Mouse (Mus musculus): ENCODE data around the gene 1700037H04Rik.

1700037H04Rik gene

GRCm38 (mm10) chr2:131178828-131179245 lies 19.0 kb upstream of the 1700037H04Rik start:
- peak; percentile 65 for DNase-seq

- peak; percentile 42 to 53 for DNase-seq
Measured at GRCm38 (mm10) chr2:131177932-131178331, 18.1 kb upstream of the 1700037H04Rik start.

GRCm38 (mm10) chr2:131176491-131176890 lies 16.6 kb upstream of the 1700037H04Rik start:
- DNase-seq = no peak

GRCm38 (mm10) chr2:131175945-131176309 lies 16.0 kb upstream of the 1700037H04Rik start:
- no peak for DNase-seq

GRCm38 (mm10) chr2:131175286-131175944 lies 15.5 kb upstream of the 1700037H04Rik start:
- no peak for DNase-seq

GRCm38 (mm10) chr2:131174700-131175099 lies 14.8 kb upstream of the 1700037H04Rik start:
- DNase-seq = peak; percentile 74 to 82

GRCm38 (mm10) chr2:131172322-131172721 lies 12.4 kb upstream of the 1700037H04Rik start:
- no peak for DNase-seq

GRCm38 (mm10) chr2:131171401-131172104 lies 11.7 kb upstream of the 1700037H04Rik start:
- peak; percentile 74 to 77 for DNase-seq

GRCm38 (mm10) chr2:131170936-131171335 lies 11.1 kb upstream of the 1700037H04Rik start:
- no peak for DNase-seq

GRCm38 (mm10) chr2:131168914-131169313 lies 9.0 kb upstream of the 1700037H04Rik start:
- DNase-seq = no peak

GRCm38 (mm10) chr2:131167984-131168383 lies 8.1 kb upstream of the 1700037H04Rik start:
- no peak for DNase-seq

GRCm38 (mm10) chr2:131166172-131166571 lies 6.3 kb upstream of the 1700037H04Rik start:
- no peak for DNase-seq

GRCm38 (mm10) chr2:131163924-131164323 lies 4.0 kb upstream of the 1700037H04Rik start:
- no peak for DNase-seq

GRCm38 (mm10) chr2:131160671-131161111 lies 810 bp upstream of the 1700037H04Rik start:
- peak in 1 of 2 experiments; percentile 20 for DNase-seq

GRCm38 (mm10) chr2:131159491-131159910 lies 380 bp downstream of the 1700037H04Rik start:
- DNase-seq = no peak

- DNase-seq = no peak
Measured at GRCm38 (mm10) chr2:131156987-131157386, 2.9 kb downstream of the 1700037H04Rik start.

- no peak for DNase-seq
Measured at GRCm38 (mm10) chr2:131154036-131154435, 5.8 kb downstream of the 1700037H04Rik start.

- no peak for DNase-seq
Measured at GRCm38 (mm10) chr2:131152166-131152730, 7.6 kb downstream of the 1700037H04Rik start.

GRCm38 (mm10) chr2:131149254-131149578 lies 10.7 kb downstream of the 1700037H04Rik start:
- DNase-seq = no peak

- no peak for DNase-seq
Measured at GRCm38 (mm10) chr2:131148353-131149253, 11.3 kb downstream of the 1700037H04Rik start.

GRCm38 (mm10) chr2:131147043-131147365 lies 12.9 kb downstream of the 1700037H04Rik start:
- no peak for DNase-seq

GRCm38 (mm10) chr2:131146193-131147042 lies 13.5 kb downstream of the 1700037H04Rik start:
- no peak for DNase-seq

Measured in cerebellum, postnatal 10 days (tissue).